19 mouse cellular contexts compared by ENCODE assay signal in genomic region chr4:129008672-129009071, GRCm38 (mm10). TPM values are rescaled to one million over a fixed set of nuclear protein-coding genes. Genes with fewer than 3 reads are reported as not detected.
DNase-seq lines count a peak whose midpoint lies in the region; ATAC-seq lines count a peak whose summit lies in the region.
"Had no signal": no experiment of that assay in that cellular context is flagged by ENCODE, and none has a peak within 500 bp of the region (broad histone marks: within the 10 kb centered on the region; RNA-seq: fewer than 3 reads in every experiment).

No protein-coding gene starts in this region.

- H3K36me3 ChIP-seq in megakaryocyte, embryonic 14.5 days (replicated peaks; ENCODE audit: low read length) = peaks cover 84% of the 10 kb centered on the region
- peaks cover 18% of the 10 kb centered on the region for H3K36me3 ChIP-seq in splenic B cell, adult 2 months (ENCODE audit: control insufficient read depth, insufficient read depth, low read length, poor library complexity, severe bottlenecking)

- no peaks in the 10 kb centered on the region for H3K27me3 ChIP-seq in megakaryocyte, embryonic 14.5 days (replicated peaks)
- H3K27me3 ChIP-seq in splenic B cell, adult 2 months (ENCODE audit: control insufficient read depth, insufficient read depth, low read length, poor library complexity, severe bottlenecking) = no peaks in the 10 kb centered on the region
- H3K27me3 ChIP-seq: heart, embryonic 15.5 days; neural tube, embryonic 12.5 days had no signal

- H3K4me3 ChIP-seq in megakaryocyte, embryonic 14.5 days (replicated peaks) = peak overlapping the region; percentile 62
- H3K4me3 ChIP-seq: erythroblast, embryonic 14.5 days; heart, embryonic 15.5 days; neural tube, embryonic 12.5 days had no signal

- ATAC-seq in megakaryocyte, adult 5-6 weeks (ENCODE audit: poor library complexity, severe bottlenecking) = no peak
- ATAC-seq: intestine, postnatal 0 days; midbrain, embryonic 16.5 days had no signal

- H3K9me3 ChIP-seq in megakaryocyte, embryonic 14.5 days = no peaks in the 10 kb centered on the region
- H3K9me3 ChIP-seq: heart, embryonic 15.5 days; neural tube, embryonic 12.5 days had no signal

- peak; percentile 83 for DNase-seq in MEL-GATA-1-ER (ENCODE audit: extremely low read depth, low read depth)
- DNase-seq in induced T-regulatory cell, adult 2 months (ENCODE audit: low read depth) = peak; percentile 72
- DNase-seq in splenic B cell, adult 2 months (ENCODE audit: low read depth, low spot score) = peak; percentile 21
- DNase-seq in heart, adult 18-20 months = no peak
- no peak for DNase-seq in frontal cortex, postnatal 36 days (ENCODE audit: low spot score in 2 of 2)
- DNase-seq: adrenal gland, postnatal 10 days; cerebellum, adult 9-10 months; gastrocnemius, postnatal 25 days; left cerebral cortex, postnatal 4 days; lung, postnatal 10 days; right cerebral cortex, postnatal 4 days; thymus, adult 18-20 months had no signal

- H3K4me1 ChIP-seq in megakaryocyte, embryonic 14.5 days = peaks cover 95% of the 10 kb centered on the region

RNA-seq across cellular contexts. Expression of gene Ak2, which starts 16.9 kb away (rescaled TPM):
- 29.1 and 128 TPM in 2 replicates for polyA plus RNA-seq in megakaryocyte, embryonic 14.5 days (2012; ENCODE audit: insufficient read depth, low replicate concordance)
- 41.2 and 48.0 TPM in 2 replicates for total RNA-seq in megakaryocyte, adult 5-6 weeks (2015)
- total RNA-seq in megakaryocyte, adult 5-6 weeks (2017) = 69.0 and 71.2 TPM in 2 replicates
- 10 to 100 TPM; 75.7 to 78.3 TPM for total RNA-seq in heart, adult 18-20 months (2021)

RNA-seq across cellular contexts. Expression of gene Azin2, which starts 46.4 kb away (rescaled TPM):
- 7.6 and 12.2 TPM in 2 replicates for polyA plus RNA-seq in megakaryocyte, embryonic 14.5 days (2012; ENCODE audit: insufficient read depth, low replicate concordance)
- 0.25 and 0.38 TPM in 2 replicates for total RNA-seq in megakaryocyte, adult 5-6 weeks (2015)
- 0.29 and 1.5 TPM in 2 replicates for total RNA-seq in megakaryocyte, adult 5-6 weeks (2017)
- 1 to 10 TPM; 2.3 to 3.5 TPM for total RNA-seq in heart, adult 18-20 months (2021)
- polyA plus RNA-seq: erythroblast, embryonic 14.5 days had no signal

RNA-seq across cellular contexts. Expression of gene Rnf19b, which starts 49.4 kb away (rescaled TPM):
- 696 and 878 TPM in 2 replicates for polyA plus RNA-seq in megakaryocyte, embryonic 14.5 days (2012; ENCODE audit: insufficient read depth, low replicate concordance)
- total RNA-seq in megakaryocyte, adult 5-6 weeks (2015) = 20.2 and 24.2 TPM in 2 replicates
- 52.8 and 56.8 TPM in 2 replicates for total RNA-seq in megakaryocyte, adult 5-6 weeks (2017)
- 10 to 100 TPM; 27.3 to 28.2 TPM for total RNA-seq in heart, adult 18-20 months (2021)

Comparison
In these comparisons a context has a peak if more than half of its experiments do, and no peak if none do; other contexts are left out.
1. DNase-seq: peak in MEL-GATA-1-ER (single experiment), induced T-regulatory cell, adult 2 months (single experiment) and splenic B cell, adult 2 months (single experiment); none in heart, adult 18-20 months (0 of 2) and frontal cortex, postnatal 36 days (0 of 2).